ENCODE assay signal across 34 mouse cellular contexts in genomic region chr5:42453707-42454106, GRCm38 (mm10).
"Had no signal": no experiment of that assay in that cellular context is flagged by ENCODE, and none has a peak within 500 bp of the region (broad histone marks: within the 10 kb centered on the region; RNA-seq: fewer than 3 reads in every experiment).

No protein-coding gene starts in this region.

- H3K4me3 ChIP-seq: heart, embryonic 12.5 days; heart, embryonic 13.5 days; heart, embryonic 15.5 days; hindbrain, embryonic 10.5 days; hindbrain, embryonic 12.5 days; hindbrain, embryonic 13.5 days; hindbrain, embryonic 15.5 days; intestine, embryonic 15.5 days; kidney, embryonic 15.5 days; layer of hippocampus, adult 2 months; left cerebral cortex, adult 2 months had no signal

- DNase-seq: heart, postnatal 10 days; heart, postnatal 14 days; heart, postnatal 36 days; heart, postnatal 4 days; kidney, adult 11 months; kidney, adult 18-20 months; kidney, adult 2 months; kidney, adult 8-10 months; kidney, adult 9 months; kidney, postnatal 10 days; kidney, postnatal 14 days; kidney, postnatal 25 days; kidney, postnatal 36 days; kidney, postnatal 4 days; layer of hippocampus, adult 9-11 months; layer of hippocampus, postnatal 36 days had no signal

- ATAC-seq: hindbrain, embryonic 16.5 days; hindbrain, postnatal 0 days; inflammation-experienced regulatory T-cells, adult 6 months; intestine, embryonic 15.5 days; intestine, embryonic 16.5 days; intestine, postnatal 0 days had no signal

- H3K9ac ChIP-seq: heart, embryonic 12.5 days; heart, embryonic 13.5 days; heart, embryonic 15.5 days; hindbrain, embryonic 12.5 days; hindbrain, embryonic 13.5 days; hindbrain, embryonic 14.5 days; hindbrain, embryonic 15.5 days; intestine, embryonic 15.5 days; kidney, embryonic 15.5 days had no signal

- H3K27me3 ChIP-seq: heart, embryonic 12.5 days; heart, embryonic 13.5 days; heart, embryonic 15.5 days; hindbrain, embryonic 12.5 days; hindbrain, embryonic 13.5 days; hindbrain, embryonic 15.5 days; intestine, embryonic 15.5 days; kidney, embryonic 15.5 days had no signal

- H3K36me3 ChIP-seq: heart, embryonic 12.5 days; heart, embryonic 13.5 days; heart, embryonic 15.5 days; hindbrain, embryonic 10.5 days; hindbrain, embryonic 12.5 days; hindbrain, embryonic 13.5 days; hindbrain, embryonic 15.5 days; intestine, embryonic 15.5 days; kidney, embryonic 15.5 days had no signal

- H3K9me3 ChIP-seq: heart, embryonic 12.5 days; heart, embryonic 13.5 days; heart, embryonic 15.5 days; hindbrain, embryonic 10.5 days; hindbrain, embryonic 12.5 days; hindbrain, embryonic 13.5 days; hindbrain, embryonic 15.5 days; intestine, embryonic 15.5 days; kidney, embryonic 15.5 days had no signal

- H3K4me1 ChIP-seq: hindbrain, embryonic 10.5 days; hindbrain, embryonic 12.5 days; hindbrain, embryonic 13.5 days; hindbrain, embryonic 15.5 days; intestine, embryonic 15.5 days; kidney, embryonic 15.5 days had no signal

- H3K27ac ChIP-seq: heart, embryonic 13.5 days; heart, embryonic 15.5 days; hindbrain, embryonic 10.5 days; hindbrain, embryonic 12.5 days; hindbrain, embryonic 13.5 days; hindbrain, embryonic 14.5 days; hindbrain, embryonic 15.5 days; hindbrain, postnatal 0 days; intestine, embryonic 15.5 days; kidney, embryonic 15.5 days; kidney, postnatal 0 days; layer of hippocampus, adult 2 months; left cerebral cortex, adult 2 months had no signal
